Mouse (Mus musculus): Measurements from ENCODE around the gene Gaa.

DNA sequence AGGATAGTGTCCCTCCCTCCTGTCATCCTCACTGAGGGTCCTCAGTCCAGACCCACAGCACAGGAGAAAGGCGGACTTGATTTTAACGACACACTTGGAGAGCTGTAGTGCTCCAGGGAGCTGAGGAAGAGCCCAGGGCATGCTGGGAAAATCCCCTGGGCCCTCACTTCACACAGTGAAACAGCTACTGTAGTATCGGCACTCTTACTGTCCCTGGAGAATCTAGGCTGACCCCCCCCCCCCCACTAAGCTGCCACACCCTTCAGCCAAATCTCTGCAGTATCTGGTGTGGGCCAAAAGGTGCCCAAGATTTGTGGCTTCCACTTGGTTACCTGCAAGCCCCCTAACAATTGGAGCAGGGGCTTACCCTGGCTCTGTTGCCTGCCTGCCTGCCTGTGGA is 30.7 kb upstream of the Gaa start:
- TF ChIP-seq CTCF (IDR thresholded peaks at IDR 0.05), result no peak
- no peak for TF ChIP-seq POLR2A (IDR thresholded peaks at IDR 0.05; ENCODE audit: insufficient read depth, low read depth, low read length)

All from heart, adult 2 months (tissue).